Mouse (Mus musculus) embryonic fibroblast, embryonic 13.5 days (primary cell): ENCODE measurements around the gene Ablim2.

Experiments used
- CTCF ChIP-seq: IDR thresholded peaks from 2 replicates; pipeline ENCODE4 v1.5.1; 2011; ENCODE audit warnings: mild to moderate bottlenecking, control low read depth, low read length, moderate library complexity, borderline replicate concordance; ENCODE audit not compliant: insufficient read depth
- POLR2A ChIP-seq: IDR thresholded peaks from 2 replicates; pipeline ENCODE4 v1.6.1; 2011; ENCODE audit warnings: low read depth, mild to moderate bottlenecking, control low read depth, low read length, moderate library complexity

- TF ChIP-seq CTCF (no peak), POLR2A (no peak)
Measured at GRCm38 (mm10) chr5:35710931-35711330, 46.7 kb upstream of the Ablim2 start.
